Mouse (Mus musculus) CD4-positive, CD25-positive, alpha-beta regulatory T cell, adult 2 months (primary cell): Measurements from ENCODE around the gene Hormad2.

Experiments
- DNase-seq: peaks from one replicate; pipeline ENCODE4 v3.0.0-alpha.2; 2012; ENCODE audit warnings: low read depth, low spot score

Gene Hormad2

GRCm38 (mm10) chr11:4446195-4446868 is 5.4 kb upstream of the Hormad2 start:
- no peak for DNase-seq

GRCm38 (mm10) chr11:4442280-4442679 is 1.4 kb upstream of the Hormad2 start:
- DNase-seq: no peak

- no peak for DNase-seq
Observed at GRCm38 (mm10) chr11:4438211-4438610, 2.7 kb downstream of the Hormad2 start.

- DNase-seq: no peak
Observed at GRCm38 (mm10) chr11:4437318-4437717, 3.6 kb downstream of the Hormad2 start.

- peak; percentile 66 for DNase-seq
Observed at GRCm38 (mm10) chr11:4436631-4437030, 4.3 kb downstream of the Hormad2 start.

GRCm38 (mm10) chr11:4434461-4434860 is 6.4 kb downstream of the Hormad2 start:
- DNase-seq: no peak

GRCm38 (mm10) chr11:4423818-4424217 is 17.1 kb downstream of the Hormad2 start:
- DNase-seq: peak; percentile 77

- peak; percentile 52 for DNase-seq
Observed at GRCm38 (mm10) chr11:4422494-4423425, 18.1 kb downstream of the Hormad2 start.

- DNase-seq: peak; percentile 60
Observed at GRCm38 (mm10) chr11:4421933-4422488, 18.9 kb downstream of the Hormad2 start.

- no peak for DNase-seq
Observed at GRCm38 (mm10) chr11:4417986-4418385, 22.9 kb downstream of the Hormad2 start.

- DNase-seq: no peak
Observed at GRCm38 (mm10) chr11:4412294-4412693, 28.6 kb downstream of the Hormad2 start.

- DNase-seq: no peak
Observed at GRCm38 (mm10) chr11:4404277-4404676, 36.6 kb downstream of the Hormad2 start.

GRCm38 (mm10) chr11:4403381-4403780 is 37.5 kb downstream of the Hormad2 start:
- DNase-seq: no peak

- no peak for DNase-seq
Observed at GRCm38 (mm10) chr11:4401251-4401650, 39.7 kb downstream of the Hormad2 start.

GRCm38 (mm10) chr11:4394226-4394625 is 46.7 kb downstream of the Hormad2 start:
- DNase-seq: no peak

GRCm38 (mm10) chr11:4388018-4388417 is 52.9 kb downstream of the Hormad2 start:
- no peak for DNase-seq

- no peak for DNase-seq
Observed at GRCm38 (mm10) chr11:4382321-4382720, 58.6 kb downstream of the Hormad2 start.

GRCm38 (mm10) chr11:4379857-4380256 is 61.0 kb downstream of the Hormad2 start:
- DNase-seq: no peak

GRCm38 (mm10) chr11:4366389-4366788 is 74.5 kb downstream of the Hormad2 start:
- no peak for DNase-seq

- no peak for DNase-seq
Observed at GRCm38 (mm10) chr11:4355430-4355829, 85.5 kb downstream of the Hormad2 start.

- no peak for DNase-seq
Observed at GRCm38 (mm10) chr11:4352637-4353036, 88.3 kb downstream of the Hormad2 start.

GRCm38 (mm10) chr11:4343926-4344325 is 97.0 kb downstream of the Hormad2 start:
- DNase-seq: peak; percentile 52
